Mouse (Mus musculus) lung, embryonic 14.5 days (tissue): ENCODE measurements around the gene Snx1. TPM values are rescaled to one million over a fixed set of nuclear protein-coding genes. Genes with fewer than 3 reads are reported as not detected.

Source experiments
- ATAC-seq: fragments of 200-750 bp; cut with Nextera tagmentation; 2 replicates; pipeline ENCODE4 v1.8.0; 2017; ENCODE audit warnings: mild to moderate bottlenecking, moderate TSS enrichment, moderate library complexity; ENCODE audit not compliant: insufficient read depth
- DNase-seq: peaks from one replicate; pipeline ENCODE4 v3.0.0-alpha.2; 2015
- H3K27ac ChIP-seq: fragments of 300-500 bp; sonication (generic); 2 replicates; pipeline ENCODE4 v1.5.1; 2014; ENCODE audit warnings: low read depth, mild to moderate bottlenecking, moderate library complexity
- H3K27me3 ChIP-seq: fragments of 300-500 bp; sonication (generic); 2 replicates; pipeline ENCODE4 v1.6.1; 2014; ENCODE audit warnings: low read length, control low read depth; ENCODE audit not compliant: insufficient read depth
- H3K36me3 ChIP-seq: fragments of 300-500 bp; sonication (generic); 2 replicates; pipeline ENCODE4 v1.6.1; 2014; ENCODE audit warnings: control low read depth; ENCODE audit not compliant: insufficient read depth
- H3K4me1 ChIP-seq: fragments of 300-500 bp; sonication (generic); 2 replicates; pipeline ENCODE4 v1.6.1; 2014; ENCODE audit warnings: antibody characterized with exemption, control low read depth; ENCODE audit not compliant: insufficient read depth
- H3K4me2 ChIP-seq: fragments of 300-500 bp; sonication (generic); 2 replicates; pipeline ENCODE4 v1.6.1; 2014; ENCODE audit warnings: mild to moderate bottlenecking
- H3K4me3 ChIP-seq: fragments of 300-500 bp; sonication (generic); 2 replicates; pipeline ENCODE4 v1.5.1; 2014; ENCODE audit warnings: low read depth, low read length
- H3K9ac ChIP-seq: fragments of 300-500 bp; sonication (generic); 2 replicates; pipeline ENCODE4 v1.6.1; 2014
- H3K9me3 ChIP-seq: fragments of 300-500 bp; sonication (generic); 2 replicates; pipeline ENCODE4 v1.6.1; 2016; ENCODE audit warnings: low read depth, low read length, control low read depth
- CTCF ChIP-seq: IDR thresholded peaks from 2 replicates; pipeline ENCODE4 v1.5.1; 2016; ENCODE audit warnings: antibody characterized with exemption, low read depth
- WGBS: fragments of 180-500 bp; shearing (Covaris S2); extraction: QIAGEN DNeasy Blood & Tissue Kit; methylation state at CpG from one replicate; pipeline ENCODE4 v1.1.7; 2014; 5-methylcytosine and 5-hydroxymethylcytosine counted together
- polyA plus RNA-seq: library from polyadenylated mRNA; unstranded; fragments of >200 nt; fragmentation: Nextera tagmentation; extraction: Ambion mirVana; gene quantifications from 2 replicates; pipeline ENCODE4 v1.2.1, GENCODE M21; 2014

The Snx1 gene
- polyA plus RNA-seq, 1 experiment from 2014 or later = 116 TPM

DNA sequence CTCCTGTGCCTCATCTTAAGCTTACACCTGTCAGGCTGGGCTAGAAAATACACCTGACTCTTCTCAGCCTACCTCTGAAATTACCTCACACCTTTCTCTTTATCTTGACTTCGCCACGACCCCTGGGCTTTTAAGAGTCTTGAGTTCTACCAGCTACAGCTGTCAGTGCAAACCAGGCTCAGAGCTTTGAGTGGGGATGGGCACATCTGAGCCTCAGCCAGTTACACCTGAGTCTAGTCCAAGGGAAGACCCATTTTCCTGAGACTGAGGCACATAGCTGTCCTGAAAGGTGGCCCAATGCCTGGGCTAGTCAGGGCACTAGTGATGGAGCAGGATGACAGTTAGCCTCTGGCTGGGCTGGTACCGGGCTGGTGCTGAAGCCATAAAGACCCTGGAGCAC is 59.6 kb downstream of the Snx1 start:
- Histone ChIP-seq H3K27ac (no peak overlapping the region), H3K4me2 (no peak overlapping the region), H3K4me1 (no peaks in the 10 kb centered on the region), H3K9ac (no peak overlapping the region), H3K27me3 (peaks cover 23% of the 10 kb centered on the region), H3K9me3 (no peaks in the 10 kb centered on the region), H3K36me3 (peaks cover 50% of the 10 kb centered on the region), H3K4me3 (no peak overlapping the region)
- 78% methylated on average over 3 of the region's 3 CpGs for WGBS
- DNase-seq (no peak), ATAC-seq (no peak)
- TF ChIP-seq CTCF = no peak

DNA sequence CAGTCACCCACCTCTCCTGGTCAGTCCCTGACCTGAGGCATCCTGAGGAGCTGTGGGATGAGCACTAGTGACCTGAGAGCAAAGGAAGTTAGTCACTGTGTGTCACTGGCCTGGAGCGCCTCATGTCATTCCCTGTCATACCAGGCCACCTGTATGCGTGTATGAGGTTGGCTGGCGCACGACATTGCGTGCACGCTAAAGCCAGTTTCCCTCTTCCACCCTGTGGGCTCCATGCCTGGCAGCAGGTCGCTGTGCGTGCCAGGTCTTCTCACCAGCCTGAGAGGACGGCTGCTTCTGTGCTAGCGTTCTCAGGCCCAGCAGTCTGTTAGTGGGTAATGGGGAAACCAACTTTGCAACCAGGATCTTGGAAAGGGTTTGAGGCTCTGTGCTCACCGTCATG is 62.1 kb downstream of the Snx1 start:
- Histone ChIP-seq H3K36me3 (peaks cover 50% of the 10 kb centered on the region), H3K4me3 (no peak overlapping the region), H3K27me3 (peaks cover 18% of the 10 kb centered on the region), H3K4me1 (peaks cover 7% of the 10 kb centered on the region), H3K4me2 (no peak overlapping the region), H3K27ac (no peak overlapping the region), H3K9ac (no peak overlapping the region), H3K9me3 (no peaks in the 10 kb centered on the region)
- no peak for ATAC-seq
- DNase-seq = no peak
- no peak for TF ChIP-seq CTCF
- WGBS = 92% methylated on average over 11 of the region's 11 CpGs

DNA sequence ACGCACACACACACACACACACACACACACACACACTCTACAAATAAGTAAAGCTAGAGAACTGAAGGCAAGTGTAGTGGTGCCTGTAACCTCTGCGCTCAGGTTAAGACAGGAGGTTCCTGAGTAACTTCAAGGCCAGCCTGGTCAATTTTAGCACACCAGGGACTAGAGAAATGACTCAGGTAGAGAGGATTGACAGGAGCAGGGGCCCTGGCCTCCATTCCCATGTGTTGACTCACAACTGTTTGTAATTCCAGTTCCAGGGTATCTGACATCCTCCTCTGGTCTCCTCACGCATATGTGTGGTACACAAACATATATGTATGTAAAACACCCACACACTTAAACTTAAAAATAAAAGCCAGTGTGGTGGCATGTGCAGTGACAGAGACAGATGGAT is 62.9 kb downstream of the Snx1 start:
- Histone ChIP-seq H3K9me3 (no peaks in the 10 kb centered on the region), H3K4me1 (peaks cover 7% of the 10 kb centered on the region), H3K27me3 (peaks cover 11% of the 10 kb centered on the region), H3K4me2 (no peak overlapping the region), H3K4me3 (no peak overlapping the region), H3K9ac (no peak overlapping the region), H3K36me3 (peaks cover 50% of the 10 kb centered on the region), H3K27ac (no peak overlapping the region)
- ATAC-seq = no peak
- DNase-seq = no peak
- TF ChIP-seq CTCF = no peak
- 90% methylated on average over 3 of the region's 3 CpGs for WGBS

DNA sequence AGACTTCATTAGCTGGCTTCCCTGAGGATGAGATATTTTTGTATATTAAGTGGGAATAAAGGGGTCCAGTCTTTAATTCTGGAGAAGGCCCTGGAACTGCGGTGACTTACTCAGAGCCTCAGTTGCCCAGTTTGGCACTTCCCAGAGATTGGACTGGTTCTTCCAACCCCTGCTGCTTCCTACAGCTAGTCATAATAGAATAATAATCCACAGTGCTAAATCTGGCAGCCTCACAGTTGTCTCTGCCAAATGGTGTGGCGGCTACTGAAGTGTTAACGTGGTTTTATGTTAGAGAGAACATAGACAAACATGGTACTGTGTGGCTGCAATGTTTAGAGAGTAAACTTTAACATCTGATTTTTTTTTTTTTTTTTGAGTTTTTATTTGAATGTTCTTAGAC is 64.7 kb downstream of the Snx1 start:
- H3K27me3 ChIP-seq = no peaks in the 10 kb centered on the region
- H3K36me3 ChIP-seq = peaks cover 42% of the 10 kb centered on the region
- no peak for DNase-seq
- no peak overlapping the region for H3K27ac ChIP-seq
- no peak for ATAC-seq
- peak overlapping the region; percentile 86 for H3K9ac ChIP-seq
- peaks cover 7% of the 10 kb centered on the region for H3K4me1 ChIP-seq
- peak overlapping the region; percentile 80 for H3K4me3 ChIP-seq
- peak overlapping the region; percentile 86 for H3K4me2 ChIP-seq
- H3K9me3 ChIP-seq = no peaks in the 10 kb centered on the region
- TF ChIP-seq CTCF = no peak
- 75% methylated on average over 3 of the region's 3 CpGs for WGBS

DNA sequence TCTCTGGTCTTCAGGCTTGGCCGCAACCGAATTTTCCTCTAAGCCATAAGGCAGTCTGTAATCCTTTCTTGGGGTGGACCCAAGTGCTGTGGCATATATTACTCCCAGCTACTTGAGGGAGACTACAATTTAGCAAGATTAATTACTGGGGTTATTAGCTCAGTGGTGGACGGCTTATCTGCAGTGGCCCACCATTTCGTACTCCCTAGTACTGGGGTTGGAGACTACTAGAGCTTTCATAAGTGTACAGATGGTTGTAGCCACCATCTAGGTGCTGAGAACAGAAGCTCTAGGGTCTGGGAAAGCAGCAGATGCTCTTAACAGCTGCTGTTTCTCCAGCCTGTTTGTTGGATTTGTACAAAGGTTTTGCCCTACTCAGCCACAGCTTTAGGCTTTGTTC is 65.4 kb downstream of the Snx1 start:
- Histone ChIP-seq H3K36me3 (peaks cover 35% of the 10 kb centered on the region), H3K4me1 (peaks cover 7% of the 10 kb centered on the region), H3K27ac (no peak overlapping the region), H3K9me3 (no peaks in the 10 kb centered on the region), H3K27me3 (no peaks in the 10 kb centered on the region), H3K9ac (peak overlapping the region; percentile 86), H3K4me3 (peak overlapping the region; percentile 80), H3K4me2 (peak overlapping the region; percentile 86)
- 18% methylated on average over 4 of the region's 4 CpGs for WGBS
- ATAC-seq (no peak), DNase-seq (peak; percentile 20)
- TF ChIP-seq CTCF = no peak

DNA sequence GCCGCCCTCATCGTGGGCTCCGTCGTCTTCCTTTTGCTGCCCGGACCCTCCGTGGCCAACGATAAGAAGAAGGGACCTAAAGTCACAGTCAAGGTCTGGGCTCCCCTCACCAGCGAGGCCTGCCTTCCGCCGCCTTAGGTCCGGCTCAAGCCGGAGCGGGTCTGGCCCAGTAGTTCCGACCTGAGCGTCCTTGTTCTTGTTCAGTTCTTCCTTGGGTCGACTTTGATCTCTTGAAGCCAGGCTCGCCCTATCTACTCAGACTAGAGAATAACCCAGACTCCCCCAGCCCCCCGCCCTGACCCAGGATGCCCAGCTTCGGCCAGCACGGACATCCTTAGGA is 66.1 kb downstream of the Snx1 start:
- H3K4me1 ChIP-seq = peaks cover 7% of the 10 kb centered on the region
- WGBS = 0% methylated on average over 20 of the region's 20 CpGs
- H3K9ac ChIP-seq = peak overlapping the region; percentile 86
- peak overlapping the region; percentile 80 for H3K4me3 ChIP-seq
- H3K9me3 ChIP-seq = no peaks in the 10 kb centered on the region
- H3K36me3 ChIP-seq = peaks cover 28% of the 10 kb centered on the region
- DNase-seq = no peak
- no peak for TF ChIP-seq CTCF
- peak overlapping the region; percentile 77 for H3K27ac ChIP-seq
- ATAC-seq = peak; percentile 68
- H3K27me3 ChIP-seq = no peaks in the 10 kb centered on the region
- peak overlapping the region; percentile 86 for H3K4me2 ChIP-seq

DNA sequence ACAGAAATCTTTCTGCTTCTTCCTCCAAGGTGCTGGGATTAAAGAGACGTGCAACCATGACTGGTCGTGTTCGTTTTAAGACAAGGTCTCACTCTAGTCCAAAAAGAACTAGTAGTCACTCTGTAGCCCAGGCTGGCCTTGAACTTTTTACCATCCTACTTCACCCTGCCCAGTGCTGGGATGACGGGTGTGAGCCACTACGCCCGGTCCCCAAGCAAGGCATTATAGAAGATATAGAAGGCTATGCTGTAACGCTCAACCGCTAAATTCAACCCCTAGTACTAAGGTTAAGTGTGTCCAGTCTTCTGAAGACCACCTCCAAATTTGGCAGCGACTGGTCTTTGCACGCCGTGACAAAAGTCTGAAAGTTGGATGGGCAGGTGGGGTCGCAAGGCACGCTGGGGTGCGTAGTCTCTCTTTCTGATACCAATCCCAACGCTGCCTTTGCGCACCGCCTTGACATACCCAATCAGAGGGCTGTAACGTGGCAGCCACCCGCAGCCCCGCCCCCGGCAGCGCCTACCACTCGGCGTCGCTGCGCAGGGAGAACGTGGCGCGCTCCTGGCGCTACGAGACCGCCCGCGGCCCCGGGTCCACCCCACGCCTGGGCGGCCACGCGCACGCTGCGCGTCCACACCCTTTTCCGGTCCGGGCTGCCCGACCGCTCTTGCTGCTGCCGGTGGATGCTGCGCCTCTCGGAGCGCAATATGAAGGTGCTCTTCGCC is 66.6 kb downstream of the Snx1 start, which contains the start of gene Ppib:
TSS of gene Ppib (plus strand) at position 640 of the 725 bp plus-strand sequence.
- Histone ChIP-seq H3K27ac (peak within 1 kb of the TSS; percentile 77), H3K9ac (peak within 1 kb of the TSS; percentile 86), H3K27me3 (no peaks in the 10 kb centered on the region), H3K36me3 (peaks cover 24% of the 10 kb centered on the region), H3K4me1 (peaks cover 7% of the 10 kb centered on the region), H3K4me3 (peak within 1 kb of the TSS; percentile 80), H3K9me3 (no peaks in the 10 kb centered on the region), H3K4me2 (peak within 1 kb of the TSS; percentile 86)
- ATAC-seq (peak; percentile 99), DNase-seq (peak; percentile 99)
- under 1% methylated on average over 50 of the region's 51 CpGs for WGBS
- TF ChIP-seq CTCF = no peak
